Mouse (Mus musculus) intestine, embryonic 14.5 days (tissue): ENCODE data around the gene Dnajc21. TPM values are rescaled to one million over a fixed set of nuclear protein-coding genes. Genes with fewer than 3 reads are reported as not detected.

Source experiments
- ATAC-seq: fragments of 200-750 bp; cut with Nextera tagmentation; replicated peaks from 2 replicates; pipeline ENCODE4 v1.8.0; 2017; ENCODE audit warnings: low read depth, moderate number of reproducible peaks, moderate TSS enrichment, moderate library complexity; ENCODE audit not compliant: low FRiP score, low TSS enrichment
- DNase-seq: peaks from one replicate; pipeline ENCODE4 v3.0.0-alpha.2; 2018; ENCODE audit warnings: low spot score
- H3K27ac ChIP-seq: fragments of 300-500 bp; sonication (generic); 2 replicates; pipeline ENCODE4 v1.5.1; 2014; ENCODE audit warnings: low read depth, mild to moderate bottlenecking, control low read depth
- H3K27me3 ChIP-seq: fragments of 300-500 bp; sonication (generic); replicated peaks from 2 replicates; pipeline ENCODE4 v1.6.1; 2014; ENCODE audit warnings: low read length, control low read depth; ENCODE audit not compliant: control insufficient read depth, insufficient read depth
- H3K36me3 ChIP-seq: fragments of 300-500 bp; sonication (generic); 2 replicates; pipeline ENCODE4 v1.6.1; 2014; ENCODE audit warnings: low read length, control low read depth; ENCODE audit not compliant: control insufficient read depth, insufficient read depth
- H3K4me1 ChIP-seq: fragments of 300-500 bp; sonication (generic); replicated peaks from 2 replicates; pipeline ENCODE4 v1.6.1; 2014; ENCODE audit warnings: low read length, control low read depth, mixed read lengths; ENCODE audit not compliant: control insufficient read depth, insufficient read depth
- H3K4me2 ChIP-seq: fragments of 300-500 bp; sonication (generic); 2 replicates; pipeline ENCODE4 v1.6.1; 2014; ENCODE audit warnings: low read length
- H3K4me3 ChIP-seq: fragments of 300-500 bp; sonication (generic); 2 replicates; pipeline ENCODE4 v1.5.1; 2014; ENCODE audit warnings: low read depth, low read length, control low read depth, mixed read lengths
- H3K9ac ChIP-seq: fragments of 300-500 bp; sonication (generic); 2 replicates; pipeline ENCODE4 v1.6.1; 2014; ENCODE audit warnings: mild to moderate bottlenecking, low read length
- H3K9me3 ChIP-seq: fragments of 300-500 bp; sonication (generic); 2 replicates; pipeline ENCODE4 v1.6.1; 2016; ENCODE audit warnings: low read length, control low read depth; ENCODE audit not compliant: control insufficient read depth
- WGBS: fragments of 180-500 bp; shearing (Covaris S2); extraction: QIAGEN DNeasy Blood & Tissue Kit; methylation state at CpG from one replicate; pipeline ENCODE4 v1.1.7; 2014; 5-methylcytosine and 5-hydroxymethylcytosine counted together
- polyA plus RNA-seq: library from polyadenylated mRNA; unstranded; fragments of >200 nt; fragmentation: Nextera tagmentation; extraction: Ambion mirVana; gene quantifications from 2 replicates; pipeline ENCODE4 v1.2.1, GENCODE M21; 2014

Gene Dnajc21
- polyA plus RNA-seq, 1 experiment from 2014 or later = 11.7 TPM

DNA sequence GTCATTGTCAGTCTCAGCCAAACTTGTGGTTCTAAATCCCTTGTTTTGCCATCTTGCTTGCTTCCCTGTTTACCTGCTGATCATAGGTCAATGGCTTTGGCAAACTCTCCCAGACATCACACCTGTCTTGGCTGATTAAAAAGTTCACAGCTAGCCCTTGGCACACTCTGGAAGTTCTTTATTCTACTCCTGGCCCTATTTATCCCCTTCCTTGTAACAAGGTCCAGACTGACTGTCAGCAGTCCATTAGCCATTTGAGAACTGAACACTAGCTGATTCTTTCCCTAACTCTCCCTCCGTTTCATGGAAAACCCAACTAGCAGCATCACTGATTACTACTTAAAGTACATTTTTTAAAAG, 48.6 kb downstream of the Dnajc21 start:
- H3K27ac ChIP-seq = no peak overlapping the region

GRCm38 (mm10) chr15:10421138-10421784, 49.1 kb downstream of the Dnajc21 start:
- H3K27ac ChIP-seq = no peak overlapping the region
- no peaks in the 10 kb centered on the region for H3K27me3 ChIP-seq
- no peak overlapping the region for H3K4me3 ChIP-seq
- no peaks in the 10 kb centered on the region for H3K9me3 ChIP-seq
- DNase-seq (no peak), ATAC-seq (no peak)
- H3K36me3 ChIP-seq = no peaks in the 10 kb centered on the region
- H3K4me2 ChIP-seq = no peak overlapping the region
- H3K4me1 ChIP-seq = no peaks in the 10 kb centered on the region
- H3K9ac ChIP-seq = no peak overlapping the region
- WGBS = 33% methylated on average over 7 of the region's 7 CpGs

More for the DNA sequence above, 48.6 kb downstream of the Dnajc21 start:
- DNase-seq (no peak), ATAC-seq (no peak)
- 77% methylated on average over 1 of the region's 1 CpGs for WGBS
- H3K9me3 ChIP-seq = no peaks in the 10 kb centered on the region
- no peaks in the 10 kb centered on the region for H3K27me3 ChIP-seq
- H3K36me3 ChIP-seq = no peaks in the 10 kb centered on the region
- H3K9ac ChIP-seq = no peak overlapping the region
- no peaks in the 10 kb centered on the region for H3K4me1 ChIP-seq
- H3K4me2 ChIP-seq = no peak overlapping the region
- no peak overlapping the region for H3K4me3 ChIP-seq

DNA sequence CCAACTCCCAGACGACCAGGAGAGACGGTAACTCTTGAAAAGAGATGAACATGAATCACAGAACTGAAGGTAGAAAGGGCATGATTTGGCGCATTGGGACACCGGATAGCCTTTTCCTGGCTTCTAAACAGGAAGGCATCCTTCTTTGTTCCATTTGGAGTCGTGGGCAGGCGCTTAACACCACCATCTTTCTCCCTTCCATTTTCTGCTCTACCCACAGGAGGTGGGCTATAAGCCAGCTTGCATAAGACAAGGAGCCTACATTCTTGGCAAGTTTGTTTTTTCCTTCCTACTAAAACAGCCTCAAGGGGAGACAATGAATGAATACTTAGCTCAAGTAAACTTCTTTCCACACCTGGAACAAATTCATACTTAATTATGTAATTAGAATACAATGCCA, 56.7 kb downstream of the Dnajc21 start:
- Histone ChIP-seq H3K27ac (no peak overlapping the region), H3K4me3 (no peak overlapping the region), H3K36me3 (no peaks in the 10 kb centered on the region), H3K27me3 (no peaks in the 10 kb centered on the region), H3K9ac (no peak overlapping the region), H3K9me3 (no peaks in the 10 kb centered on the region), H3K4me2 (no peak overlapping the region), H3K4me1 (no peaks in the 10 kb centered on the region)
- ATAC-seq = no peak
- whole genome bisulfite sequencing = 91% methylated on average over 6 of the region's 6 CpGs
- DNase-seq = no peak

- H3K9ac ChIP-seq = no peak overlapping the region
- no peak overlapping the region for H3K27ac ChIP-seq
- no peaks in the 10 kb centered on the region for H3K27me3 ChIP-seq
- DNase-seq (no peak), ATAC-seq (no peak)
- H3K4me1 ChIP-seq = no peaks in the 10 kb centered on the region
- WGBS = 86% methylated on average over 2 of the region's 2 CpGs
- no peaks in the 10 kb centered on the region for H3K36me3 ChIP-seq
- no peaks in the 10 kb centered on the region for H3K9me3 ChIP-seq
- H3K4me3 ChIP-seq = no peak overlapping the region
- no peak overlapping the region for H3K4me2 ChIP-seq
Observed at GRCm38 (mm10) chr15:10410881-10411280, 59.4 kb downstream of the Dnajc21 start.

DNA sequence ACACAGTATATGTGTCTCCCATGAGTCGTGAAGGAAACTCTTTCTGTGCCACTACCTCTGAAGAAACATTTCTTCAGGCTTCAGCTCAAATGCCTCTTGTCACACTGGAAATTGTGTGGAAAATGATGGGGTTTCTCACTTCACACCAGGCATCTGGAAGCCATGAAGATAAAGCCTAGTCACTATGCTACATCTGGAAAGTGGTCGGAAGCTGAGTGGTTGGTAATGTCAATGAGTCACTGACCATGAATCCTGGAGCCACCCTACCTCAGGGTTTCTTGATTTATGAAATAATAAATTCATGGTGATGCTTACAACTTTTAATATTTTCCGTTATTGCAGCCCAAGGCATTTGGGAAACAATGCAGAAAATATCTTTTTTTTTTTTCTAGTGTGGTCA, 60.5 kb downstream of the Dnajc21 start:
- DNase-seq = no peak
- H3K27me3 ChIP-seq = no peaks in the 10 kb centered on the region
- no peaks in the 10 kb centered on the region for H3K9me3 ChIP-seq
- WGBS = 82% methylated on average over 3 of the region's 3 CpGs
- H3K9ac ChIP-seq = no peak overlapping the region
- no peak for ATAC-seq
- no peak overlapping the region for H3K27ac ChIP-seq
- no peaks in the 10 kb centered on the region for H3K36me3 ChIP-seq
- no peaks in the 10 kb centered on the region for H3K4me1 ChIP-seq
- no peak overlapping the region for H3K4me3 ChIP-seq
- H3K4me2 ChIP-seq = no peak overlapping the region

- Histone ChIP-seq H3K27ac (no peak overlapping the region), H3K9ac (no peak overlapping the region), H3K4me2 (no peak overlapping the region), H3K4me3 (no peak overlapping the region), H3K9me3 (0 out of 2 replicates have a peak, but pooled peaks cover 4% of the 10 kb centered on the region), H3K4me1 (no peaks in the 10 kb centered on the region), H3K27me3 (no peaks in the 10 kb centered on the region), H3K36me3 (no peaks in the 10 kb centered on the region)
- no peak for ATAC-seq
- no peak for DNase-seq
- 69% methylated on average over 3 of the region's 3 CpGs for WGBS
Observed at GRCm38 (mm10) chr15:10400415-10400814, 69.9 kb downstream of the Dnajc21 start.

DNA sequence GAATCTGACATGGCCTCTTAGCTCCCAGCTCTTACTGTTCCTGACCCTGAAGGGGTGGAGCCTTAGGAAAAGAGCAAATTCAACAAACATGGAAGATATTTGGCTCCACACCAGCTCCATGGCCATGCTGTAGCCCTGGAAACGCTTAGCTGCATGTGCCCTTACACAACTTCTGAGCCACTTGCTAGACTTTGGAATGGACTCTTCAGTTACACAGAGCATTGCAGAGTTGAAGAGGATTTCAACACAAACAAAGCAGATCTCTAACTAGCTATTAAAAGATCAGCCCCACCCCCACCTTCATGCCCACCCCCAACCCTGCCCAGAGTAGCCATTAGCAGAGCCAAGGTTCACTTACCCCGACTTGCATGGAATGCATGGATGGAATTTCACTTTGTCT, 70.5 kb downstream of the Dnajc21 start:
- 0 out of 2 replicates have a peak, but pooled peaks cover 4% of the 10 kb centered on the region for H3K9me3 ChIP-seq
- H3K4me2 ChIP-seq = no peak overlapping the region
- H3K9ac ChIP-seq = no peak overlapping the region
- DNase-seq (no peak), ATAC-seq (no peak)
- no peaks in the 10 kb centered on the region for H3K4me1 ChIP-seq
- no peaks in the 10 kb centered on the region for H3K36me3 ChIP-seq
- no peak overlapping the region for H3K27ac ChIP-seq
- no peaks in the 10 kb centered on the region for H3K27me3 ChIP-seq
- H3K4me3 ChIP-seq = no peak overlapping the region
- 81% methylated on average over 2 of the region's 2 CpGs for WGBS

Other genes starting within 250 kb of the Dnajc21 start
- not detected in 2 replicates for gene Gm21973, start 145.1 kb downstream of the Dnajc21 start, polyA plus RNA-seq
- not detected in 2 replicates for gene Agxt2, start 112.0 kb downstream of the Dnajc21 start, polyA plus RNA-seq
- 120 and 123 TPM in 2 replicates for gene Brix1, start 15.4 kb upstream of the Dnajc21 start, polyA plus RNA-seq
- 20.2 and 27.8 TPM in 2 replicates for gene Rad1, start 15.5 kb upstream of the Dnajc21 start, polyA plus RNA-seq
- gene Ttc23l, start 88.2 kb upstream of the Dnajc21 start, polyA plus RNA-seq = not detected in 2 replicates
- 20.4 and 25.9 TPM in 2 replicates for gene Rai14, start 244.1 kb upstream of the Dnajc21 start, polyA plus RNA-seq